Mouse (Mus musculus): ENCODE data around the gene Cux1.

GRCm38 (mm10) chr5:136608814-136609434 lies 41.6 kb upstream of the Cux1 start:
- no peak for TF ChIP-seq CTCF (IDR thresholded peaks at IDR 0.05; ENCODE audit: borderline replicate concordance, insufficient read depth, low read depth, low read length)
- TF ChIP-seq POLR2A (IDR thresholded peaks at IDR 0.05; ENCODE audit: borderline replicate concordance, insufficient read depth, low read length): no peak

Measured in cerebellum, adult 2 months (tissue).